Mouse (Mus musculus) kidney, postnatal 25 days (tissue): ENCODE data around the gene Spns3.

ENCODE experiments used
- DNase-seq, 2 experiments: peaks; one replicate each; pipeline ENCODE4 v3.0.0; 2021; ENCODE audit warnings: mixed read lengths in 2 of 2

The Spns3 gene

DNA sequence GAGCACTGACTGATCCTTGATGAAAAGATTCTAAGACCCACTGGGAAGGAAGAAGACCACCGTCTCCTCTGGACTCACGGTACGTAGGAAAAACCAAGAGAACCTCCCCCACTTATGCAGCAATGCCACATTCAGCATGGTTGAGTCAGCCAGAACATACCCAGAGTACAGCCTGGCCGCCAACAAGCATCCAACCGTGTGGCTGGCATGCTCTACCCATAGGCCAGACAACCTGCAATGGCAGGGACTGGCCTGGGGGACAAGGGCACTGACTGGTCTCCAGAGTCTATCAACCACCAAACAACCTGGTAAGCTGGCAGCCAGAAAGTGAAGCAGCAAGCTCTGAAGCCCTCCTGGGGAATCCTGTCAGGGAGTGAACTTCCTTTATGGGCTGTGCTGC, 41.7 kb downstream of the Spns3 start:
- no peak for DNase-seq

DNA sequence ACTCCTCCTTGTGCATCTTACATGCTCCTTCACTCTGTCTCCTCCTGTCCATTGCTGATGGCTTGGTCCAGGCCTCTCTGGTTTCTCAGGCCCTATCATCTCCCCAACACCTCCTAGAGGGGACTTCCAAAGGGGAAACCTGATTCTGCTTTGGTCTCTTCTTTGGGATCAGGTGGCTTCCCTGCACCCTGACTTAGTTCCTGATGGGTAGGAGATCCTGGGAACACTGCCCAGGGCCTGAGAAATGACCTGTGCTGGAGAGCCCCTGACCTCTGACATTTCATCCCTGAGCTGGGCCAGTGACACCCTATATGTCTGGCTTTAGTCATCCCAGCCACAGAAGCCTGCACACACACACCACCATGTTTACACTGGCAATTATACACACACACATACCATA, 42.7 kb downstream of the Spns3 start:
- no peak for DNase-seq

- DNase-seq, result peak; percentile 63 to 90
Observed at GRCm38 (mm10) chr11:72504016-72504797, 46.1 kb downstream of the Spns3 start.

DNA sequence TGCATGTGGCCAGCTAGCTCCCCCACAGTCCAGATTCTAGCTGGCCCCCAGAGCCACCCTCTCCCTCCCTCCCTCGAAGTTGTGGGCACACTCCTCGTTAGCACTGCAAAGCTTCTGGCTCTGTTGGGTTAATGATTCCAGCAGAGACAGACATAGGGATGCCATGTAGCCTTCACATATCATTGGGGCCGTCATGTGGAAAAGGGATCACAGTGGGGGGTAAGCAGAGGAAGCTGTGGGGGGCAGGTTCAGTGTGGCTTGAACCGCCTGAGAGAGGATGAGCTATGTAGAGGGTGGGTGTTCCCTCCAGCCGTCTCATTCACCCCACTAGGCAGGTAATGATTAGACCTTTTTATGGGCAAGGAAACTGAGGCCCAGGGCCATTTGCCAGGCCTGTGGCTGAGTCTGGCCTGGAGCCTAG, 46.8 kb downstream of the Spns3 start:
- peak; percentile 84 to 93 for DNase-seq

DNA sequence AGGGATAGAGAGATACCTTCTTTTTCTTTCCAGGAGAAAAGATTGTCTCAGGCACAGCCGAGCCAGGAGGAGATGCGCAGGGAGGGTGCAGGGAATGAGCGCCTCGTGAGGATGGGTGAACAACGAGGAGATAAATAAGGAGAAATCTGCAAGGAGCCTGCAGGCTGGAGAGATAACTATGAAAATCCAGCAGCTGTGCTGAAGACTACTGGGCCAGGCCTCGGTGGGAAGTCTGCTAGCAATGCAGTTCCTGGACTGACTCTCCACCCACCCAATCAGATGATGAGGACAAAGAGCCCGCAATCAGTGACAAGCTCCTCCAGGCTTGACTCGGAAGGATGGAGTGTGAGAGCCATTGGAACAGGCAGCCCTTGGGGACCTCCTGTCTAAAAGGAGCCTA, 48.1 kb downstream of the Spns3 start:
- DNase-seq, result no peak

GRCm38 (mm10) chr11:72501426-72502002, 48.8 kb downstream of the Spns3 start:
- peak in 1 of 2 experiments; percentile 54 for DNase-seq

DNA sequence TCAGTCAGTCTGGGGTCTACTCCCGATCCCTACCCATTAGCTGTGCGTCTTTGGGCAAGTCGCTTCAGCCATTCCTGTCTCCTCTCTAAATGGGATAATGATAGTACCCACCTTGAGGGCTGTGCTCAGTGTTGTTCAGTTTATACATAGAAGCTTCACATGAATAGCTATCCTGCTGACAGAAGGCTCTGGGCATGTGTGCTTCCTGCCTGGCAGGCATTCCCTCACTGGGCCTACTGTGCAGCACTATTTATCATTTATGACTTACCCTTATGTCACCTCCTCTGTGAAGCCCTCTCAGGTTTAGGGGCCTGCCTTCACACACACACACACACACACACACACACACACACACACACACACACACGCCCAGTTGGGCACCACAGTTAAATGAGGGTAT, 50.2 kb downstream of the Spns3 start:
- no peak for DNase-seq

DNA sequence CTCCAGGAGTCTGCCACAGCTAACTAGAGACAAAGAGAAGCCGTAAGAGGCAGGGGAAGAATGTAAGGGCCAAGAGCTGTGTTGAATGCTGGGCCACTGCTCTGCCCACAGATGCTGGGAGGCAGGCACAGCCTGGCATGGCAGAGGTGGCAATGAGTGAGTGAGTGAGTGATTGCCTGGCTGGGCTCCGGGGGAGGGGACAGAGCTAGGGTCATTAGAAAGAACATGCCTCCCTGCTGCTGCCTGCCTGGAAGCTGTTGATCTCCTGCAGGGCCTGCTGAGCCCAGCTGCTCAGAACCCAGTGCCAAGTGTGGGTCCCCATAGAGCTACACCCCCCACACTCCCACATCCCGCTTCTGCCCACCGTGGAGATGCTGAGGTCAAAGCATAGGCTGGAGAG, 52.9 kb downstream of the Spns3 start:
- DNase-seq, result no peak

DNA sequence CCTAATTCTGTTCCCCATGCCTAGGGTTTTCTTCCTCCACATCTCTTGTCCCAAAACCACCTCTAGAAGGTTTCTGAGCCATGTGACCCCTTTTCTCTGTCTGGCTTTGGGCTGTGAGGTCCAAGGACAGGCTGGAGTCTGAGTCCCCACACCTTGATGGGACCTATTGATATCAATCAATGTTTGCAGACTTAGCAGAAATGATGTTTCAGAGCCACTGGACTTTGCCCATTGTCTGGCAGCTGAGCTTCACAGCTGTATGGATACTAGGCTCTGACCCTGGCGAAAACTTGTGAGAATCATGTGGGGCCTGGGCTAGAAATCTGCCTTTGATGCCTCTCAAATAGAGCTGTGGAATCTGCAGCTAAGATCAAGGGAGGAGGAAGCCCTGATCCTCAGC, 53.5 kb downstream of the Spns3 start:
- DNase-seq, result no peak

GRCm38 (mm10) chr11:72496066-72496465, 54.2 kb downstream of the Spns3 start:
- DNase-seq, result no peak

GRCm38 (mm10) chr11:72494046-72494988, 56.0 kb downstream of the Spns3 start:
- DNase-seq, result no peak

DNA sequence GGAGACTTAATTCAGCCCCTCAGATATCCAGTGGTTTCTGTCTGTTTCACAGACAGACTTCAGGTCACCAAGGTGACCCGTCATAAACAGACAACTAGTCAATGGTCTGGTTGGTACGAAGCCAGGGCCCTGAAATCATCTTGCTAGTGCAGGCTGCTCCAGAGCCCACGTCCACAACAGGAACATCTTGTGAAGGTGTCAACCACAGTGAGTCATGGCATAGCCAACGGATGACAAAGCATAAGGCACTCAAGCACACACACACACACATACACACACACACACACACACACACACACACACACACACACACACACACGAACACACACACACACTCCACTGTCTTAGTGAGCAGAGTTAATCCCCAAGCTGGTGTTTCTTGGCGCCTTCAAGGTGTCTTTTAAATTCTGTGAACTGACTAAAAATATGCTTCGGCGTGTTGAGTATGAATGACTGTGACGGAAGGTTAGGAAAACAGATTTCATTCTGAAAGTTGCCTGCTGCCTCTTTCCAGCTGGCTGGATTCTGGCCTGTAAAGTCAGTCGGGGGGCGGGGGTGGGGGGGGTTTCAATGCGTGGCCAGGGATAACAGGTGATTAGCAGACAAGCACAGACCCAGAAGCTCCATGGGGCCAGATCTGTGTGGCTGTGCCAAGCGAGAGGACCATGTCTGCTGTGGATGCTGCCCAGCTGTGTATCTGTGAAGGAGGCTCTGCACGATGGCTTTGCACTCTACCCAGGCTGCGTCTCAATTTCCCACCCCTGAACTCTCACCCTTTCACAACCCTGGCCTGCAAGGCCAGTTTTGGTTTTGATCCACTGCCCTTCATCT, 59.0 kb downstream of the Spns3 start:
- no peak for DNase-seq

GRCm38 (mm10) chr11:72489881-72490301, 60.4 kb downstream of the Spns3 start, which contains the start of gene Spns2:
Spns2 (minus strand) TSS chr11:72489904.
- peak; percentile 96 to 97 for DNase-seq

- DNase-seq, result no peak
Observed at GRCm38 (mm10) chr11:72489397-72489796, 60.9 kb downstream of the Spns3 start.

DNA sequence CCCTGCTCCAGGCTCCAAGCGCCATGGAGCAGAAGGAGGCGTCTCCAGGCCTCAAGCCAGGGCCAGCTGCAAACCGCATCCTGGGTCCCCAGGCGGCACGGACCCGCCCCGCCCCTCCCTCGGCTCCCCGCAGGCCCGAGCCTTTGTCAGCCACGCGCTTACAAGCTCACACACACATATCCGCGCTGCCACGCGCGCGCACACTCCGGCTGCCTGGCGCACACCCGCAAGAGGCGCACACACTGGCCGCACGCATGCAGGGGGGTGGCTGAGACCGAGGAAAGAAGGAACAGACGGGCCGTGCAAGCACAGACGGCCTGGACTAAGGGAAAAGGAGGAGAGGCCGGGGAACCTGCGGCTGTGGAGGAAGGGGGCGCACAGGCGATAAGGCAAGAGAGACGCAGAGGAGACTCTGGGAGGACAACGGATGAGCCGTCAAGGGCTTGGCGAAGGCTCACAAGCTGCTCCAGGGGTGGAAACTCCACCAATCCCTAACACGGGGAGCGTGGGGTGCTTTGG, 61.5 kb downstream of the Spns3 start:
- peak; percentile 36 to 60 for DNase-seq

GRCm38 (mm10) chr11:72487739-72488138, 62.6 kb downstream of the Spns3 start:
- no peak for DNase-seq

- no peak for DNase-seq
Observed at GRCm38 (mm10) chr11:72487171-72487570, 63.1 kb downstream of the Spns3 start.

GRCm38 (mm10) chr11:72485960-72486359, 64.3 kb downstream of the Spns3 start:
- no peak for DNase-seq

DNA sequence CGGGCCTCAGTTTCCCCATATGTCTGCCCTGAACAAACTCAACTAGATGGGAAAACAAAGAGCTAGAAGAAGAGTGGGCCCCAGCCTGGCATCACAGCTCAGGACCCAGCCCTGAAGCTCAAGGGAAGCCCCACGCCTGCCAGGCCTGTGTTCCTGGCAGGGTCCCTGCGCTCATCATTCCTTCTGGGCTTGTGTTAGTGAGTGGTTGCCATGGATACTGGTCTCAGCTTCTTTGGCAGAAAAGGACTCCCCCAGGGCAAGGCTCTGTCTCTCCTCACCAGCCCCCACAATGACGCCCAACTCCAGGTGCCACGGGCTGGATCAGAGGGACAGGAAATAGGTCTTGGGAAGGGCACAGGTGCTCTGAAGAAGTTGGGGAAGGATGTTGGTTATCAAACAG, 65.1 kb downstream of the Spns3 start:
- no peak for DNase-seq

DNA sequence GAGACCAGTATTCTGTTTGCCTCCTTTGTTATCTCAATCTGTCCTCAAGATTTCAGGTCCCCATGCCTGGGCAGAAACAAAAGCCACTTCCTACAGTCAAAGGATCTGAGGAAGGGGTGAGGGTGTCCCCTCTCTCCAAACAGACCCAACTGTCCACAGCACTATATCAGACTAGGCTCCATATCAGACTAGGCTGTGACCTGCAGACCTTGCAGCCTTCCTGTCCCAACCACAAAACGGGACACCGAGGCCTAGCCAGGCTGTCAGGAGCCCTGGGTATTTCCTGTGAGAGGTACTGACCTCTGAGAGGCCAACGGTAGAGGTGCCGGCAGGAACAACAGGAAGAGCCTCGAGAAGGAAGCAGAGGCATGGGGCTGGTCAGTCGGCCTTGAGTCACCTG, 65.8 kb downstream of the Spns3 start:
- DNase-seq, result peak in 1 of 2 experiments; percentile 52

DNA sequence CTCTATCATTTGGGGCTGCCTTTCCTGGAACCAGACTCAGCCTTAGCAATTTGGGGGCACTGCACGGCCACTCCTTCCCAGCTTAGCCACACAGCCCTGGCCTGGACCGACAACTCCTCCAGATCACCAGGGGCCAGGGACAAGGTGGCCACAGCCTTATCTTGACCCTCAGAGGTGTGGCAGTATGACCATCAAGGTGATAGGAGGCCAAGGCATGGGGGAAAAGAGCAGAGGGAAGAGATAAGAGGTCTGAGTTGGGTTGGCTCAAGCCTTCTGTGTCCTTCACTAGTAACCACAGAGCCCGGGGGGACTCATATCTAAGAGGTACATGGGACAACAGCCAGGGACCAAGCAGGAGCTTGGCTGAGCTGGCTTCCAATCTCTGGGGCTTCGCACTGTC, 68.4 kb downstream of the Spns3 start:
- no peak for DNase-seq

GRCm38 (mm10) chr11:72481313-72481712, 69.0 kb downstream of the Spns3 start:
- no peak for DNase-seq
